Mouse (Mus musculus) CH12.LX (cell line): ENCODE results near the gene Speg.

Experiments
- CHD2 ChIP-seq: IDR thresholded peaks from 2 replicates; pipeline ENCODE4 v1.6.1; 2011; ENCODE audit warnings: low read length, improper control_type of control experiment
- CTCF ChIP-seq, 2 experiments: IDR thresholded peaks in 1 of 2; conservative IDR thresholded peaks in 1 of 2; 2 replicates each; pipeline ENCODE4 v1.5.1; 2011 to 2012; ENCODE audit warnings: low read depth in 2 of 2, low read length in 2 of 2, improper control_type of control experiment in 1 of 2, inconsistent platforms in 1 of 2, mild to moderate bottlenecking in 1 of 2, moderate library complexity in 1 of 2
- EP300 ChIP-seq: IDR thresholded peaks from 2 replicates; pipeline ENCODE4 v1.6.1; 2011; ENCODE audit warnings: low read length, improper control_type of control experiment
- MAFK ChIP-seq: IDR thresholded peaks from 2 replicates; pipeline ENCODE4 v1.6.1; 2011; ENCODE audit warnings: low read length, improper control_type of control experiment; ENCODE audit not compliant: insufficient replicate concordance
- MAX ChIP-seq: IDR thresholded peaks from 2 replicates; pipeline ENCODE4 v1.6.1; 2011; ENCODE audit warnings: low read length, improper control_type of control experiment
- MXI1 ChIP-seq: IDR thresholded peaks from 2 replicates; pipeline ENCODE4 v1.6.1; 2011; ENCODE audit warnings: mild to moderate bottlenecking, low read depth, low read length, improper control_type of control experiment
- MYC ChIP-seq: IDR thresholded peaks from 2 replicates; pipeline ENCODE4 v1.6.1; 2011; ENCODE audit warnings: low read depth, mild to moderate bottlenecking, improper control_type of control experiment, low read length
- PAX5 ChIP-seq: IDR thresholded peaks from 2 replicates; pipeline ENCODE4 v1.6.1; 2012; ENCODE audit warnings: low read length, inconsistent platforms, mixed read lengths
- POLR2A ChIP-seq: IDR thresholded peaks from 2 replicates; pipeline ENCODE4 v1.6.1; 2011; ENCODE audit warnings: low read depth, mild to moderate bottlenecking, improper control_type of control experiment, low read length
- RAD21 ChIP-seq: IDR thresholded peaks from 2 replicates; pipeline ENCODE4 v1.6.1; 2011; ENCODE audit warnings: low read depth, mild to moderate bottlenecking, low read length, improper control_type of control experiment, moderate library complexity
- TCF12 ChIP-seq: IDR thresholded peaks from 2 replicates; pipeline ENCODE4 v1.6.1; 2014; ENCODE audit warnings: low read depth, mild to moderate bottlenecking, inconsistent platforms, low read length, improper control_type of control experiment
- UBTF ChIP-seq: IDR thresholded peaks from 2 replicates; pipeline ENCODE4 v1.6.1; 2012; ENCODE audit warnings: low read depth, mild to moderate bottlenecking, inconsistent platforms, low read length, improper control_type of control experiment, moderate library complexity
- ZC3H11A ChIP-seq: IDR thresholded peaks from 2 replicates; pipeline ENCODE4 v1.6.1; 2012; ENCODE audit warnings: low read depth, mild to moderate bottlenecking, inconsistent platforms, low read length, improper control_type of control experiment

DNA sequence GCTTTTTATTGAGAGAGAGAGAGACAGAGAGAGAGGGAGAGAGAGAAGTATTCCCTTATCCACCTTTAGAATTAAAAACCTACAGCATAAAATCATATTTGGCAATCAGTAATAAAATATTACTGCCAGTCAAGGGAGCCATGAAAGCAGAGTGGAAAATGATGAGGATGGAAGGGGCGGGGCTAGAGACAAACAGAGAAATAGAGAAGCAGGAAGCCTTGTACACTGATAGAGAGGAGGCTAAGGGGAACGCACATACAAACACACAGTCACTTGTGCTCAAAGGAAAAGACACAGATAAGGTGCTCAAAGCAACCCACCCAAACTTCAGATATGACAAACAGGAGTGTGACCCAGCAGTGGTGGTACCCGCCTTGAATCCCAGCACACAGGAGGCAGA, 11.2 kb upstream of the Speg start:
- TF ChIP-seq UBTF (no peak), CTCF (conservative IDR thresholded peaks at IDR 0.05 in 1 of 2, IDR thresholded peaks at IDR 0.05 in 1 of 2; ENCODE audit: low read depth in 2 of 2, low read length in 2 of 2) (no peak), CHD2 (no peak), EP300 (no peak), MYC (no peak), MAFK (no peak), POLR2A (no peak), MAX (no peak), PAX5 (no peak), TCF12 (no peak), RAD21 (no peak), ZC3H11A (no peak), MXI1 (no peak)
